Mouse (Mus musculus) erythroblast, embryonic 14.5 days (primary cell): ENCODE data around the gene Fscn2.

ENCODE experiments used
- GATA1 ChIP-seq: IDR thresholded peaks from 2 replicates; pipeline ENCODE4 v1.6.1; 2012; ENCODE audit warnings: low read length, inconsistent platforms, mixed read lengths
- TAL1 ChIP-seq: IDR thresholded peaks from 3 replicates; pipeline ENCODE4 v1.6.1; 2012; ENCODE audit warnings: low read length, inconsistent platforms, mixed read lengths

- TF ChIP-seq GATA1 (no peak), TAL1 (no peak)
These were observed 49.3 kb upstream of the Fscn2 start for GRCm38 (mm10) chr11:120312069-120312468.
